In the genomic region with DNA sequence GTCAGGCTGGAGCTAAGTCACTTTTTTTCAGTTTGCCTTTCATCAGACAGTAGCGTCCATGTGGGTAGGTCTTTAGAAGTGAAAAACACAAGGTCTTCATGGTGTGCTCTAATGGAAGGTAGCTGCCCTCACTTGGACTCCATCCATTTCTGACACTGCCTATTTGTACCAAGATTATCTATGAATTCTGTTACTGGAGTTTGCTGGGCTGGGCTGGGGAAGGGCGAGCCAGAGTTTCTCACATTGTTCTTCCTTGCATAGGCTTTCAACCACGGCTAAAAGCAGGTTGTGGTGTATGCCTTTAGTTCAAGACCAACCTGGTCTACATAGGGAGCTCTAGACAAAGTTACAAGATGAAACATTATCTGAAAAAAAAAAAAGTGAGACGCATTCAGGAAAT, we compare ENCODE assay signal across 27 mouse cellular contexts.
A peak's percentile ranks its signal among the peaks of the same experiment; 100 is the strongest.
DNase-seq lines count a peak whose midpoint lies in the region; ATAC-seq lines count a peak whose summit lies in the region.
"Had no signal": no experiment of that assay in that cellular context is flagged by ENCODE, and none has a peak within 500 bp of the region (broad histone marks: within the 10 kb centered on the region; RNA-seq: fewer than 3 reads in every experiment).

No protein-coding gene starts in this region.

- H3K9me3 ChIP-seq in heart, embryonic 11.5 days (replicated peaks; ENCODE audit: control insufficient read depth, low read length) = no peaks in the 10 kb centered on the region
- no peaks in the 10 kb centered on the region for H3K9me3 ChIP-seq in intestine, embryonic 14.5 days (ENCODE audit: control insufficient read depth, low read length)
- no peaks in the 10 kb centered on the region for H3K9me3 ChIP-seq in intestine, embryonic 15.5 days
- H3K9me3 ChIP-seq in midbrain, embryonic 10.5 days (replicated peaks) = no peaks in the 10 kb centered on the region
- H3K9me3 ChIP-seq in midbrain, embryonic 13.5 days = no peaks in the 10 kb centered on the region
- H3K9me3 ChIP-seq: embryonic facial prominence, embryonic 10.5 days; embryonic facial prominence, embryonic 13.5 days; forebrain, embryonic 12.5 days; forebrain, embryonic 15.5 days; heart, embryonic 13.5 days; hindbrain, embryonic 10.5 days; hindbrain, embryonic 13.5 days had no signal

- H3K27me3 ChIP-seq in heart, embryonic 11.5 days (ENCODE audit: control insufficient read depth, insufficient read depth, low read length) = no peaks in the 10 kb centered on the region
- no peaks in the 10 kb centered on the region for H3K27me3 ChIP-seq in intestine, embryonic 14.5 days (replicated peaks; ENCODE audit: control insufficient read depth, insufficient read depth, low read length)
- no peaks in the 10 kb centered on the region for H3K27me3 ChIP-seq in intestine, embryonic 15.5 days (replicated peaks)
- H3K27me3 ChIP-seq in midbrain, embryonic 10.5 days (ENCODE audit: low read depth, poor library complexity, severe bottlenecking) = no peaks in the 10 kb centered on the region
- H3K27me3 ChIP-seq in midbrain, embryonic 13.5 days = no peaks in the 10 kb centered on the region
- H3K27me3 ChIP-seq: embryonic facial prominence, embryonic 13.5 days; forebrain, embryonic 12.5 days; forebrain, embryonic 15.5 days; heart, embryonic 13.5 days; hindbrain, embryonic 13.5 days had no signal

- H3K9ac ChIP-seq in heart, embryonic 11.5 days (ENCODE audit: low read depth, low read length) = no peak overlapping the region
- no peak overlapping the region for H3K9ac ChIP-seq in intestine, embryonic 14.5 days (ENCODE audit: low read length)
- no peak overlapping the region for H3K9ac ChIP-seq in intestine, embryonic 15.5 days
- H3K9ac ChIP-seq in midbrain, embryonic 13.5 days (replicated peaks) = no peak overlapping the region
- H3K9ac ChIP-seq: embryonic facial prominence, embryonic 13.5 days; forebrain, embryonic 12.5 days; forebrain, embryonic 15.5 days; heart, embryonic 13.5 days; hindbrain, embryonic 13.5 days had no signal

- no peak overlapping the region for H3K27ac ChIP-seq in heart, embryonic 11.5 days (ENCODE audit: low read depth, low read length)
- H3K27ac ChIP-seq in intestine, embryonic 14.5 days (ENCODE audit: low read depth) = no peak overlapping the region
- no peak overlapping the region for H3K27ac ChIP-seq in intestine, embryonic 15.5 days
- H3K27ac ChIP-seq in midbrain, embryonic 10.5 days (replicated peaks) = no peak overlapping the region
- H3K27ac ChIP-seq in midbrain, embryonic 13.5 days = no peak overlapping the region
- H3K27ac ChIP-seq: embryonic facial prominence, embryonic 10.5 days; embryonic facial prominence, embryonic 13.5 days; forebrain, embryonic 12.5 days; forebrain, embryonic 15.5 days; heart, embryonic 13.5 days; hindbrain, embryonic 10.5 days; hindbrain, embryonic 13.5 days had no signal

- no peaks in the 10 kb centered on the region for H3K36me3 ChIP-seq in heart, embryonic 11.5 days (ENCODE audit: control insufficient read depth, insufficient read depth, low read length)
- H3K36me3 ChIP-seq in intestine, embryonic 14.5 days (ENCODE audit: control insufficient read depth, insufficient read depth, low read length) = no peaks in the 10 kb centered on the region
- H3K36me3 ChIP-seq in intestine, embryonic 15.5 days = no peaks in the 10 kb centered on the region
- no peaks in the 10 kb centered on the region for H3K36me3 ChIP-seq in midbrain, embryonic 10.5 days
- H3K36me3 ChIP-seq in midbrain, embryonic 13.5 days = no peaks in the 10 kb centered on the region
- H3K36me3 ChIP-seq: embryonic facial prominence, embryonic 10.5 days; embryonic facial prominence, embryonic 13.5 days; forebrain, embryonic 12.5 days; forebrain, embryonic 15.5 days; heart, embryonic 13.5 days; hindbrain, embryonic 10.5 days; hindbrain, embryonic 13.5 days had no signal

- peak; percentile 74 for DNase-seq in heart, adult 11 months
- DNase-seq in intestine, embryonic 14.5 days (ENCODE audit: low spot score) = peak; percentile 32
- DNase-seq in midbrain, embryonic 10.5 days (ENCODE audit: low spot score) = peak; percentile 5
- DNase-seq in testis, postnatal 10 days (ENCODE audit: low spot score) = peak; percentile 30
- no peak for DNase-seq in testis, postnatal 14 days (ENCODE audit: low spot score)
- DNase-seq: adrenal gland, adult 8-10 months; adrenal gland, postnatal 25 days; cerebellum, adult 11-12 months; cerebellum, adult 8-10 months; cerebellum, postnatal 10 days; cerebellum, postnatal 36 days; embryo, embryonic 11 days; gastrocnemius, postnatal 25 days; heart, postnatal 14 days had no signal

- H3K4me3 ChIP-seq in heart, embryonic 11.5 days (ENCODE audit: low read depth, low read length) = no peak overlapping the region
- H3K4me3 ChIP-seq in intestine, embryonic 14.5 days (ENCODE audit: low read depth, low read length) = no peak overlapping the region
- no peak overlapping the region for H3K4me3 ChIP-seq in intestine, embryonic 15.5 days (replicated peaks)
- no peak overlapping the region for H3K4me3 ChIP-seq in midbrain, embryonic 10.5 days
- no peak overlapping the region for H3K4me3 ChIP-seq in midbrain, embryonic 13.5 days (replicated peaks)
- H3K4me3 ChIP-seq: embryonic facial prominence, embryonic 10.5 days; embryonic facial prominence, embryonic 13.5 days; erythroblast, embryonic 14.5 days; forebrain, embryonic 12.5 days; forebrain, embryonic 15.5 days; heart, embryonic 13.5 days; hindbrain, embryonic 10.5 days; hindbrain, embryonic 13.5 days had no signal

- WGBS in heart, embryonic 11.5 days (ENCODE audit: insufficient replicate concordance) = 77% methylated on average over 4 of the region's 4 CpGs
- WGBS in intestine, embryonic 14.5 days = 85% methylated on average over 4 of the region's 4 CpGs
- WGBS in intestine, embryonic 15.5 days = 88% methylated on average over 4 of the region's 4 CpGs
- 94% methylated on average over 4 of the region's 4 CpGs for WGBS in midbrain, embryonic 10.5 days
- 90% methylated on average over 4 of the region's 4 CpGs for WGBS in midbrain, embryonic 13.5 days

- H3K4me1 ChIP-seq in heart, embryonic 11.5 days (ENCODE audit: control insufficient read depth, insufficient read depth, low read length) = no peaks in the 10 kb centered on the region
- H3K4me1 ChIP-seq in intestine, embryonic 14.5 days (replicated peaks; ENCODE audit: control insufficient read depth, insufficient read depth, low read length) = no peaks in the 10 kb centered on the region
- no peaks in the 10 kb centered on the region for H3K4me1 ChIP-seq in intestine, embryonic 15.5 days (replicated peaks)
- H3K4me1 ChIP-seq in midbrain, embryonic 10.5 days = peaks cover 6% of the 10 kb centered on the region; the same call in 1 of the 2 replicates
- H3K4me1 ChIP-seq in midbrain, embryonic 13.5 days (replicated peaks) = no peaks in the 10 kb centered on the region
- H3K4me1 ChIP-seq: embryonic facial prominence, embryonic 10.5 days; forebrain, embryonic 15.5 days; hindbrain, embryonic 13.5 days had no signal

- ATAC-seq in heart, embryonic 11.5 days (replicated peaks; ENCODE audit: insufficient number of reproducible peaks, low FRiP score, low TSS enrichment) = no peak
- no peak for ATAC-seq in intestine, embryonic 14.5 days (replicated peaks; ENCODE audit: low FRiP score, low TSS enrichment, low read depth)
- ATAC-seq in intestine, embryonic 15.5 days = no peak
- ATAC-seq in midbrain, embryonic 13.5 days = no peak
- ATAC-seq: activated CD4-positive, CD25-positive, alpha-beta regulatory T cell, adult 4 months; forebrain, embryonic 15.5 days; hindbrain, embryonic 16.5 days had no signal

- no peak overlapping the region for H3K4me2 ChIP-seq in heart, embryonic 11.5 days
- no peak overlapping the region for H3K4me2 ChIP-seq in intestine, embryonic 14.5 days (ENCODE audit: low read length)
- no peak overlapping the region for H3K4me2 ChIP-seq in intestine, embryonic 15.5 days (replicated peaks)
- no peak overlapping the region for H3K4me2 ChIP-seq in midbrain, embryonic 13.5 days (replicated peaks)
- H3K4me2 ChIP-seq: embryonic facial prominence, embryonic 13.5 days; forebrain, embryonic 12.5 days; forebrain, embryonic 15.5 days; heart, embryonic 13.5 days; hindbrain, embryonic 13.5 days had no signal
